Mouse (Mus musculus): ENCODE measurements around the gene Uap1.
A peak's percentile ranks its signal among the peaks of the same experiment; 100 is the strongest.

Uap1 gene

GRCm38 (mm10) chr1:170174814-170175332, at the start of gene Uap1:
TSS of gene Uap1 (minus strand) at chr1:170174957.
- peak; percentile 98 for DNase-seq

GRCm38 (mm10) chr1:170223276-170223675, 48.5 kb upstream of the Uap1 start:
- no peak for DNase-seq

DNA sequence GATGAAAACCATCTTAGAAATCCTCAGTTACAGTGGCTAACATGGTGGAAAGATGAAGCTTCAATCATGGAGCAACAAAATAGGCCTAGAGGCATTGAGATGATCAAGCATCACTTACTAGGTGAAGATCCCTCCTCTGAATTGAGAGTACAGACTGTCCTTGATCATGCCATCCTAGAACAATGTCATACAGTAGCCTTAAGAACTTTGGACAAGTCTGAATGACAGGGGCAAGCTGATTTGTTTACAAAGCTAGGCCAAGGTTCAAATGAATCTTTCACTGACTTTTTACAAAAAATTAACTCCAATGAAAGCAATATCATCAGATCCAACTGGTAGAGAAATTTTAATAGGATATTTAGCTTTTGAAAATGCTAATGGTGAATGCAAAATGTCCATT, 45.6 kb upstream of the Uap1 start:
- no peak for DNase-seq

- peak; percentile 29 for DNase-seq
Measured at GRCm38 (mm10) chr1:170218091-170218884, 43.5 kb upstream of the Uap1 start.

- no peak for DNase-seq
Measured at GRCm38 (mm10) chr1:170215590-170215989, 40.8 kb upstream of the Uap1 start.

GRCm38 (mm10) chr1:170214757-170215522, 40.2 kb upstream of the Uap1 start, which contains the start of gene Uhmk1:
TSS of gene Uhmk1 (minus strand) at chr1:170215397.
- peak; percentile 91 for DNase-seq

DNA sequence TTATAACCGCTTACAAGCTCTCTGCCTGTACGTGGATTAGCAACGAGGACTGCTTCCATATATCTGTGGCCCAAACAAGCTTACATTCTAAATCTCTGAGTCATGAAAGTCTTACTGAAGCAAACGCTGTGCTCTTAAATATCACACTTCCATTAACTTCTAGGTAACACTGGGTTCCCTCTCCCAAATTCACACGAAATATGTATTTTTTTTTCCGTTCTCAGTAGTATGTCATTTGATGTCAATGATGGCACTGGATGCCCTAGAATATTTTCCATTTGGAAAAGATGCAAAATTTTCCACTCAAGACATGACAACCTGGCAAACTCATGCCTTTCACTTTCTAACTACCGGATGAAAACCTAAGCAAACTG, 39.6 kb upstream of the Uap1 start:
- no peak for DNase-seq

DNA sequence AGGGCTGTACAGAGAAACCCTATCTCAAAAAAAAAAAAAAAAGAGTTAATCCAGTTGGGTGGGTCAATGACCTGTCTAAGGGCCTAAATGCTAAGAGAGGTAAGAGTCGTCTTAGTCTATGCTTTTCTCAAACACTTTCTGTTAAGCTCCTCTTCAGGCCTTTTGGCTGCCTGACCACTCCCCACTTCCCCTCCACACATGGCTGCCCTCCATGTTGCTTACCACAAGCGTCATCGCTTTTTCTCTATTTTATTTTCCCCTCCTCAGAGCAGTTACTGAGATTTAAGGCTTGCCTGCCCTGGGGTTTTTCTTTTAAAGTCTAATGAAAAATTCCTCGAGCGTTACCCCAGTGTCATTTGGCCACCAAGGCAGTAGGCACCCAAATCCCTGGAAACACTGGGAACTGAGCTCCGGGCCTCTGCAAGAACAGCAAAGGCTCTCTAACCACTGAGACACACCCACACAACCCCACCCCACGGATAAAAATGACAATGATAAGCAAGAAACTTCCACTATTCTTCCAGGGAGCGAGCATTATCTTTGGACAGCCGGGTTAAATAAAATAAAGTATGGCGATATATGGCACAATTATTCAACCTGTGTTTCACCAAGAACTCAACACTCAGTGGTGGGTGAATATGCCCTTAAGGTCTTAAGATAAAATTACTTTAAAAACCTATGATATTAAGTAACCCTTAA, 38.6 kb upstream of the Uap1 start:
- DNase-seq: no peak

- no peak for DNase-seq
Measured at GRCm38 (mm10) chr1:170206395-170206794, 31.6 kb upstream of the Uap1 start.

GRCm38 (mm10) chr1:170200379-170200778, 25.6 kb upstream of the Uap1 start:
- DNase-seq: peak; percentile 52

DNA sequence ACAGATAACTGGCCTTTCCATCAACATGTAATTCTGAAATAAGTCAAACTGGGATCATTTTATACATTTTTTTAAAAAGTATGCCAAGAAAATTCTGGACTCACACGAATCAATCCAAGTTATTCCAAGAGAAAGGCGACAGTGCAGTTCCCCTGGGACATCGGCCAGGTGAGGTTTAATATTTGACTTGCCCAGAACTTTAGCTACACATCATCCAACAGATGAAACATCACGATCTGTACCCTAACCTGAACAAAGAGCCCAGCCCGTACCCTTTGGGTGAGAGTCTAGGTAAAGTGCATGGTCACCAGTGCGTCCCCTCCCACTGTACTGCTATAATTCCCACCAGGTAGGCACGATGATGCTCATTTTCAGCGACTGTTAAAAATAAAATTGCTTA, 21.5 kb upstream of the Uap1 start:
- DNase-seq: no peak

DNA sequence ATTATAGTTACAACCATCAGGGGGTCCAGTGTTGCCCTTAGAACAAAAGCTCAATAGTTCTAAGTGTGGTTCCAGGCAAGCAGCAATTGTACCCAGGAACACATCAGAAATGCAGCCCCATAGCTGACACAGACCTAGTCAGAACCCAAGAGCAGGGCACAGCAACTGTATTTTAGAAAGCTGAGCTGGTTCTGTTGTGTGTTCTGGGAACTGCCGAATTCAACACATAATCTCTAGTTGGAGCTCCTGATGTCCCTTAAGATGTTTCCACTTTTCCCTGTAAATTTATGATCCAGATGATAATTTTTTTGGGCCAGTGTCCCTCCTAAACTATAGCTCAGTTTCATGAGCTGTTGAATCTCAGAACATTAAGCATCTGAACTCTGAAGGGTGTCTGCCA, 17.2 kb upstream of the Uap1 start:
- no peak for DNase-seq

- DNase-seq: no peak
Measured at GRCm38 (mm10) chr1:170190225-170190624, 15.5 kb upstream of the Uap1 start.

GRCm38 (mm10) chr1:170188601-170189000, 13.8 kb upstream of the Uap1 start:
- DNase-seq: no peak

DNA sequence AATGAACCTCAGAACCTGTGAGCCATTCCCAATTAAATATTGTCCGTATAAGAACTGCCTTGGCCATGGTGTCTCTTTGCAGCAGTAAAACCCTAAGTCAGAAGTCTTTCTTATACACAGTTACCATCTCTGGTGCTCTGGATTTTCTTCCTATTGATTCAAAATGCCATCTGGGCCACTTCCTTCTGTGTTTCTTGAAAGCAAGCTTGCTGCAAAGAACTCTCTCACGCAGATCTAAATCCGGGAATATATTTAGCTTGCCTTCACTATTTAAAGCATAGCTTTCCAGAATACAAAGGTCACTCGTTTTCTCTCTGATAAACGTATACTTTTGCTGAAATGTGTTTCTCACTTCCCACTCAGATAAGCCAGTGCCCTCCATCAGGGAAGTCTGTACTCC, 11.8 kb upstream of the Uap1 start:
- DNase-seq: no peak

- DNase-seq: no peak
Measured at GRCm38 (mm10) chr1:170185137-170185536, 10.4 kb upstream of the Uap1 start.

- no peak for DNase-seq
Measured at GRCm38 (mm10) chr1:170182706-170183105, 7.9 kb upstream of the Uap1 start.

DNA sequence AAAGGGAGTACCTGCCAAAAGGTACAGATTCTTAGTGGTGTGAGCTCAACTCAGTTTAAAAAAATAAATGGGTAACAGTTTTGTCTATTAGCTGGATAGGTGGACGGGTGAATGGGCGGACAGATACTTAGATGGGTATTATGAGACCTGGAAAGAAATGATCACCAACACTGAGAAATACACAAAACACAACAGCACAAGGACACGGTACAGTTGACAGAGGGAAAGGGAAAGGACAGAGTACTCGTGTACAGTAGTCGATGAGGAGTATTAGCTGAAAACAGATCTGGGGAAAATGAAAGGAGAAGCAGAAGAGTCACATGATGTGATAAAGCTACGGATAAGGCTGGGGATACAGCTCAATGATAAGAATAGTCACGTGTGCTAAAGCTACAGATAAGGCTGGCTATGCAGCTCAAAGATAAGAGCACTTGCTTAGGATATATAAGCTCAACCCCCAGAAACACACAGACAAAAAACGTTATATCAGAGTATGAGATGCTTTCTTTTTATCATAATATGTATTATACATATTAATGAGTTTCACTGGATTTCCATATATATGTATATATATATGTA, 2.0 kb upstream of the Uap1 start:
- no peak for DNase-seq

- DNase-seq: no peak
Measured at GRCm38 (mm10) chr1:170175848-170176247, 1.1 kb upstream of the Uap1 start.

- peak; percentile 84 for DNase-seq
Measured at GRCm38 (mm10) chr1:170173991-170174813, 555 bp downstream of the Uap1 start.

GRCm38 (mm10) chr1:170167781-170168180, 7.0 kb downstream of the Uap1 start:
- no peak for DNase-seq

- DNase-seq: no peak
Measured at GRCm38 (mm10) chr1:170164913-170165312, 9.8 kb downstream of the Uap1 start.

Data from thymus, postnatal 4 days (tissue).